Mouse (Mus musculus) urinary bladder, adult 18-20 months (tissue): ENCODE measurements around the gene Dpysl4.

Experiments used
- DNase-seq, 2 experiments: peaks; one replicate each; pipeline ENCODE4 v3.0.0; 2022; ENCODE audit warnings: low spot score in 2 of 2, mixed read lengths in 2 of 2

Gene Dpysl4

GRCm38 (mm10) chr7:139096399-139096798, 10.6 kb downstream of the Dpysl4 start:
- no peak for DNase-seq

GRCm38 (mm10) chr7:139100531-139101095, 14.8 kb downstream of the Dpysl4 start:
- no peak for DNase-seq

GRCm38 (mm10) chr7:139101286-139101804, 15.5 kb downstream of the Dpysl4 start:
- no peak for DNase-seq

- no peak for DNase-seq
Measured at GRCm38 (mm10) chr7:139101826-139102225, 16.0 kb downstream of the Dpysl4 start.

GRCm38 (mm10) chr7:139103960-139104381, 18.2 kb downstream of the Dpysl4 start:
- DNase-seq: no peak

GRCm38 (mm10) chr7:139105076-139105475, 19.3 kb downstream of the Dpysl4 start:
- no peak for DNase-seq

- no peak for DNase-seq
Measured at GRCm38 (mm10) chr7:139105705-139106104, 19.9 kb downstream of the Dpysl4 start.

- no peak for DNase-seq
Measured at GRCm38 (mm10) chr7:139107908-139108650, 22.3 kb downstream of the Dpysl4 start.

- peak; percentile 67 to 82 for DNase-seq
Measured at GRCm38 (mm10) chr7:139119152-139119774, 33.5 kb downstream of the Dpysl4 start.

- DNase-seq: no peak
Measured at GRCm38 (mm10) chr7:139119775-139120153, 34.0 kb downstream of the Dpysl4 start.

GRCm38 (mm10) chr7:139125881-139126280, 40.1 kb downstream of the Dpysl4 start:
- DNase-seq: no peak

- DNase-seq: no peak
Measured at GRCm38 (mm10) chr7:139126549-139126948, 40.7 kb downstream of the Dpysl4 start.

GRCm38 (mm10) chr7:139128994-139129393, 43.2 kb downstream of the Dpysl4 start:
- no peak for DNase-seq

- DNase-seq: no peak
Measured at GRCm38 (mm10) chr7:139130361-139130760, 44.6 kb downstream of the Dpysl4 start.

- DNase-seq: no peak
Measured at GRCm38 (mm10) chr7:139131538-139131937, 45.7 kb downstream of the Dpysl4 start.

GRCm38 (mm10) chr7:139133446-139133845, 47.6 kb downstream of the Dpysl4 start:
- DNase-seq: no peak

- DNase-seq: no peak
Measured at GRCm38 (mm10) chr7:139135236-139135635, 49.4 kb downstream of the Dpysl4 start.

- no peak for DNase-seq
Measured at GRCm38 (mm10) chr7:139136906-139137491, 51.2 kb downstream of the Dpysl4 start.

- no peak for DNase-seq
Measured at GRCm38 (mm10) chr7:139139921-139140461, 54.2 kb downstream of the Dpysl4 start.

GRCm38 (mm10) chr7:139143785-139144184, 58.0 kb downstream of the Dpysl4 start:
- no peak for DNase-seq

- DNase-seq: no peak
Measured at GRCm38 (mm10) chr7:139145891-139146290, 60.1 kb downstream of the Dpysl4 start.

GRCm38 (mm10) chr7:139147360-139147759, 61.6 kb downstream of the Dpysl4 start:
- no peak for DNase-seq
